Mouse (Mus musculus) forebrain, embryonic 13.5 days (tissue): ENCODE measurements around the gene Ndufaf4. TPM values are rescaled to one million over a fixed set of nuclear protein-coding genes. Genes with fewer than 3 reads are reported as not detected.
"Not testable (repeated sequence)": the region's sequence is repeated elsewhere in the genome, so short reads cannot be mapped to it uniquely, and the experiment has no call there.

Experiments used
- ATAC-seq: fragments of 200-750 bp; cut with Nextera tagmentation; 2 replicates; pipeline ENCODE4 v1.8.0; 2017
- H3K27ac ChIP-seq: fragments of 300-500 bp; sonication (generic); 2 replicates; pipeline ENCODE4 v1.5.1; 2015; ENCODE audit warnings: inconsistent platforms, mild to moderate bottlenecking, moderate library complexity
- H3K27me3 ChIP-seq: fragments of 300-500 bp; sonication (generic); 2 replicates; pipeline ENCODE4 v1.6.1; 2015; ENCODE audit warnings: mild to moderate bottlenecking, inconsistent platforms
- H3K36me3 ChIP-seq: fragments of 300-500 bp; sonication (generic); 2 replicates; pipeline ENCODE4 v1.6.1; 2015; ENCODE audit warnings: mild to moderate bottlenecking, inconsistent platforms; ENCODE audit not compliant: poor library complexity, severe bottlenecking
- H3K4me1 ChIP-seq: fragments of 300-500 bp; sonication (generic); 2 replicates; pipeline ENCODE4 v1.6.1; 2015; ENCODE audit warnings: inconsistent platforms
- H3K4me2 ChIP-seq: fragments of 300-500 bp; sonication (generic); 2 replicates; pipeline ENCODE4 v1.6.1; 2015; ENCODE audit warnings: inconsistent platforms, mild to moderate bottlenecking, moderate library complexity
- H3K4me3 ChIP-seq: fragments of 300-500 bp; sonication (generic); 2 replicates; pipeline ENCODE4 v1.5.1; 2015; ENCODE audit warnings: mild to moderate bottlenecking, inconsistent platforms
- H3K9ac ChIP-seq: fragments of 300-500 bp; sonication (generic); 2 replicates; pipeline ENCODE4 v1.6.1; 2015; ENCODE audit warnings: mild to moderate bottlenecking, inconsistent platforms
- H3K9me3 ChIP-seq: fragments of 300-500 bp; sonication (generic); replicated peaks from 2 replicates; pipeline ENCODE4 v1.6.1; 2016; ENCODE audit warnings: inconsistent platforms
- WGBS: fragments of 180-500 bp; shearing (Covaris S2); methylation state at CpG from one replicate; pipeline ENCODE4 v1.1.7; 2015; 5-methylcytosine and 5-hydroxymethylcytosine counted together
- polyA plus RNA-seq: library from polyadenylated mRNA; unstranded; fragments of >200 nt; fragmentation: Nextera tagmentation; extraction: Ambion mirVana; gene quantifications from 2 replicates; pipeline ENCODE4 v1.2.1, GENCODE M21; 2015

The Ndufaf4 gene
- 58.2 and 62.4 TPM in 2 replicates for polyA plus RNA-seq

GRCm38 (mm10) chr4:24897851-24898515 lies at the start of gene Ndufaf4:
Gene Ndufaf4, plus strand, starts transcription at chr4:24898083.
- H3K4me2 ChIP-seq: peak within 1 kb of the TSS; percentile 72
- peak within 1 kb of the TSS; percentile 68 for H3K4me3 ChIP-seq
- H3K9me3 ChIP-seq: no peaks in the 10 kb centered on the region
- H3K36me3 ChIP-seq: peaks cover 18% of the 10 kb centered on the region
- WGBS: under 1% methylated on average over 58 of the region's 58 CpGs
- H3K27me3 ChIP-seq: no peaks in the 10 kb centered on the region
- peaks cover 11% of the 10 kb centered on the region for H3K4me1 ChIP-seq
- peak; percentile 98 for ATAC-seq
- peak within 1 kb of the TSS; percentile 76 for H3K9ac ChIP-seq
- peak within 1 kb of the TSS; percentile 2; the same call in 1 of the 2 replicates for H3K27ac ChIP-seq

DNA sequence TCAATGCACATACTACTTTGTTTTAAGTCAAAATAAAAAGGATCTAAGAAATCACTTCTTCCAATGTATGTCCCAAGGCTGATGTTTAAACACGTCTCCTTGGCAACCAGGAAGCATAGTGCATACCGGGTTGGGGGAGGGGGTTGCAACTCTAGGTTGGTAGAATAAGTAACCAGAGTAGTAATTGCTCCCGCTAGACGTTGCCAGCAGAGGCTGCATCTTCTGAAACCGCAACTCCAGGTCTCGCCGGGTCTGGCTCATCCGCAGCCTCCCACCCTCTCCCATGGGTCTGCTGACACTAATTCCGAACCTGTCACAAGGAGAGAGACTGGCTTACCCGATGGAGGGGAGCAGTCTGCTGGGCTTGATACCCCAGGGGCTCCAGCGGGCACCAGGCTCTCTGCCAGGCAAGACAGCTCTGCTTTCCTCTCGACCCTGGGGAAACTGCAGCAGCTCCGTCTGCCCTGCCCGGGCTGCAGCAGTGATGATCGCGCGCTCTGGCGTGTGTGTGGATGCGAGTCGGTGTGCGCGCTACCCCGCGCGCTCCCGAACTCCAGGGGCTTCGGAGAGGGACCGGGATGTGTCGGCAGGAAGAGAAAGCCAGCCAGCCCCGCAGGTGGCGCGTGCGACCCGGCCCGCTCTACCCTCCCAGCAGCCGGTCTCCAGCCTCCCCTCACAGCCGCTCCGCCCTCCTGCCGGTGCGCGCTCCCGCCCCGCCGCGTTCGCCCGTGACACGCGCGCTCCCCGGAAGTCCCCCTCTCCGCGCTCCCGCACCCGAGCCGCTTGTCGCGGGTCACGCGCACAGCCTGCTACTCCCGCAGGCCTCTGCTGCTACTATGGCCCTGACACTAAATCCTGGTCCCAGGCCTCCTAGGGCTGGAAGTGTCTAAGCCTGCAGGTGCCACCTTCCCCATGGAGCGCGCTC lies 47.2 kb upstream of the Ndufaf4 start, which contains the start of gene Klhl32:
Gene Klhl32 (minus strand): TSS at position 724 of the 925 bp plus-strand sequence.
- ATAC-seq: peak; percentile 96
- H3K4me2 ChIP-seq: peak within 1 kb of the TSS; percentile 75
- WGBS: under 1% methylated on average over 57 of the region's 63 CpGs

GRCm38 (mm10) chr4:24865691-24866090 lies 32.2 kb upstream of the Ndufaf4 start:
- Histone ChIP-seq H3K27ac (no peak overlapping the region), H3K36me3 (no peaks in the 10 kb centered on the region), H3K9me3 (no peaks in the 10 kb centered on the region), H3K27me3 (no peaks in the 10 kb centered on the region), H3K4me1 (no peaks in the 10 kb centered on the region), H3K9ac (no peak overlapping the region), H3K4me2 (no peak overlapping the region), H3K4me3 (no peak overlapping the region)
- 51% methylated on average over 6 of the region's 6 CpGs for WGBS
- ATAC-seq: no peak

More for the DNA sequence above, 47.2 kb upstream of the Ndufaf4 start, which contains the start of gene Klhl32:
- Histone ChIP-seq H3K9me3 (no peaks in the 10 kb centered on the region), H3K27ac (peak within 1 kb of the TSS; percentile 94), H3K9ac (peak within 1 kb of the TSS; percentile 76), H3K4me3 (peak within 1 kb of the TSS; percentile 75), H3K4me1 (peaks cover 28% of the 10 kb centered on the region), H3K36me3 (no peaks in the 10 kb centered on the region), H3K27me3 (no peaks in the 10 kb centered on the region)

- H3K9me3 ChIP-seq: no peaks in the 10 kb centered on the region
- H3K27ac ChIP-seq: no peak overlapping the region
- H3K4me1 ChIP-seq: no peaks in the 10 kb centered on the region
- H3K36me3 ChIP-seq: no peaks in the 10 kb centered on the region
- WGBS: 80% methylated on average over 4 of the region's 4 CpGs
- H3K27me3 ChIP-seq: no peaks in the 10 kb centered on the region
- H3K4me2 ChIP-seq: no peak overlapping the region
- H3K9ac ChIP-seq: no peak overlapping the region
- no peak for ATAC-seq
- no peak overlapping the region for H3K4me3 ChIP-seq
Observed at GRCm38 (mm10) chr4:24869230-24869629, 28.7 kb upstream of the Ndufaf4 start.

DNA sequence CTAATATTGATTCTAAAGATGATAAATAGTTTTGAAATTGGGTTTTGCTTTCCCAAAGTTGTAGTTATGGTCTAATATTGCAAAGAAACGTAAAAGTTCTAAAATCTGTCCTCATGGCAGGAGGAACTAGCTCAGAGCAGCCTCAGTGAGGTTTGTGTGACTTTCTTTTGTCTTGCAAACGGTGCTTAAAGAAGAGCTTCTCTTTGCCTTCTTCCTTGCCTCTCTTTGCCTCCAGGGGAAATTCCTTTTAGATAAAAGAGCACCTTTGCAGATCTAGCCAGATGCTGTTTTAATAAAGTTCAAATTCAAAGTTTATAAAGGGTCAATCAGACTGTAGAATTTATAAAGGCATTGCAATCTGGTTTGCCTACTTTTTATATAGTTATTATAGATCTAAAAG lies 8.5 kb upstream of the Ndufaf4 start:
- not testable (repeated sequence) for H3K9me3 ChIP-seq, H3K27me3 ChIP-seq, H3K9ac ChIP-seq, H3K4me1 ChIP-seq, ATAC-seq, H3K4me2 ChIP-seq, H3K4me3 ChIP-seq, H3K36me3 ChIP-seq, H3K27ac ChIP-seq
- WGBS: 38% methylated on average over 2 of the region's 2 CpGs

GRCm38 (mm10) chr4:24892293-24892692 lies 5.6 kb upstream of the Ndufaf4 start:
- H3K27me3 ChIP-seq, ATAC-seq, H3K4me1 ChIP-seq, H3K36me3 ChIP-seq, H3K4me2 ChIP-seq, H3K9ac ChIP-seq, H3K9me3 ChIP-seq, H3K4me3 ChIP-seq, H3K27ac ChIP-seq: not testable (repeated sequence)
- WGBS: 57% methylated on average over 2 of the region's 2 CpGs

DNA sequence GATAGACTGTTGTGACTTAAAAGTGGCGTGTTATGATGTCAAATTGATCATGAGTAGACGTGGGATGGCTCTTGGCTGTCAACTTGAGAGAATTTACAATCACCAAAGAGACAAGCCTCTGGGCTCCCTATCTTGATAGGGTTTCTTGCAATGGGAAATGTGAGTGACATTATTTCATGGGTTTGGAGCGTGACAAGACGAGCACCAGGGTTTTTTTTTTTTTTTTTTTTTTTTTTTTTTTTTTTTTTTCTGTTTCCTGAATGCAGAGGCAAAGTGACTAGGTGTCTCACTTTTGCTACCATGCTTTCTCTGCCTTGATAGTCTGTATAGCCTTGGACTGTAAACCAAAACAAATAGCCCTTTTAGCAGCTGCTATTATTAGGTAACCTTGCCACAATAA lies 3.3 kb upstream of the Ndufaf4 start:
- H3K4me3 ChIP-seq: no peak overlapping the region
- no peaks in the 10 kb centered on the region for H3K36me3 ChIP-seq
- H3K9me3 ChIP-seq: peaks cover 6% of the 10 kb centered on the region
- no peaks in the 10 kb centered on the region for H3K27me3 ChIP-seq
- no peak overlapping the region for H3K9ac ChIP-seq
- no peak overlapping the region for H3K27ac ChIP-seq
- ATAC-seq: no peak
- 83% methylated on average over 4 of the region's 4 CpGs for WGBS
- peaks cover 11% of the 10 kb centered on the region for H3K4me1 ChIP-seq
- H3K4me2 ChIP-seq: no peak overlapping the region

- Histone ChIP-seq H3K27me3 (no peaks in the 10 kb centered on the region), H3K9ac (no peak overlapping the region), H3K27ac (no peak overlapping the region), H3K4me2 (peak overlapping the region; percentile 72; the same call in 1 of the 2 replicates), H3K9me3 (no peaks in the 10 kb centered on the region), H3K4me3 (no peak overlapping the region), H3K36me3 (peaks cover 14% of the 10 kb centered on the region), H3K4me1 (peaks cover 11% of the 10 kb centered on the region)
- WGBS: 3% methylated on average over 1 of the region's 1 CpGs
- no peak for ATAC-seq
Observed at GRCm38 (mm10) chr4:24896829-24897228, 1.1 kb upstream of the Ndufaf4 start.

DNA sequence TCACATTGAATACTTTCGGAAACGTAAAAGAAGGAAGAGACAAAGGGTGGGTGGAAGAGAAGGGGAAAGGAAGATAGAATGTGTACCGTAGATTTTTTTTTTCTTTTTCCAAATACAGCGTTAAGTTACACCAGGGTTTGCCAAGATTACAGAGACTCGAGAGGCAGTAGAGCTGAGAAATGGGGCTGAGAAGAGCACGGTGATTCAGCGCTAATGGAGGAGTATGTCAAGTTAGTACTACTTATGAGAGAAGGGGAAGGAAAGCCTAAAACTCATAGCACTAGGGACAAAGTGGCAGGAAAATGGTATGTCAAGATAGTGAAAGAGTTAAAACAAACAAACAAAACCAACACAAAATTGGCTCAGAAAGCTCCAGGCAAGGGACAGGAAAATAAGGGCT lies 532 bp upstream of the Ndufaf4 start:
- WGBS: 20% methylated on average over 7 of the region's 7 CpGs
- peak overlapping the region; percentile 72 for H3K4me2 ChIP-seq
- no peak overlapping the region for H3K27ac ChIP-seq
- peak overlapping the region; percentile 68 for H3K4me3 ChIP-seq
- peaks cover 17% of the 10 kb centered on the region for H3K36me3 ChIP-seq
- peak; percentile 45 for ATAC-seq
- peaks cover 11% of the 10 kb centered on the region for H3K4me1 ChIP-seq
- no peaks in the 10 kb centered on the region for H3K27me3 ChIP-seq
- H3K9ac ChIP-seq: peak overlapping the region; percentile 76
- H3K9me3 ChIP-seq: no peaks in the 10 kb centered on the region

DNA sequence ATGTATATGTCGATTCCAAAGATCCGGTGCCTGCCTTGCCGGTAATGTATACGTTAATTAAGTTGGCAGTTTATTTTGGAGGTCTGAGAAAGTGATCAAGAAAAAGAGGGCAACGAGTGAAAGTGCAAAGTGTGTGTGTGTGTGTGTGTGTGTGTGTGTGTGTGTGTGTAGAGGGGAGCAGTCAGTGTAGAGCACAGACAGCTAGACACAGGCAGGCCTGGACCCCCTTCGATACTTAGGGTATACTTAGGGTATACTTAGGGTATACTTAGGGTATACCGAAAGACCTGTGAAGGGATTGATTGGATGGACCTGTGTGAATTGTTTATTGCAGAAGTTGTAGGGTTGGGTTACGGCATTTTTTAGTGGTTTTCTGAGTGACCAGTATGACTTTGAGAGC lies 753 bp downstream of the Ndufaf4 start:
- Histone ChIP-seq H3K4me3 (peak overlapping the region; percentile 68), H3K9me3 (no peaks in the 10 kb centered on the region), H3K27me3 (no peaks in the 10 kb centered on the region), H3K36me3 (peaks cover 25% of the 10 kb centered on the region), H3K4me1 (peaks cover 11% of the 10 kb centered on the region), H3K27ac (no peak overlapping the region), H3K4me2 (peak overlapping the region; percentile 72), H3K9ac (peak overlapping the region; percentile 76)
- ATAC-seq: peak; percentile 13; the same call in 1 of the 2 replicates
- 26% methylated on average over 8 of the region's 8 CpGs for WGBS

DNA sequence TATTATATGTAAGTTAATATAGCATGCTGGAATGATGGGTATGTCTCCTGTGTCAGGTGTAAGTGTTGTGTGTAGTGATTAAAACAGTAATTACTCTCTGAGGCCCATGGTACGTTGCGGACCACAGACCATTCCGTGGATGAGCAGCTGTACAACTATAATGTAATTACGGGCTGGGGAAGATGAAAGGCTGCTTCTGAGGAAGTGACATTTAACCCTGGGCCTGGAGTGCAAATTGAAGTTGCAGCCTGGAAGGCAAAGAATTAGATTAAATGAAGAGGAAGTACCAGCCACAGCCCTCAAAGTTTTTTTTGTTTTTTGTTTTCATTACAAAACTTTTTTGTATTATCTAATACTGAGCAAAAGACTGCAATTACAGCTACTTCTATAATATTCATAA lies 1.3 kb downstream of the Ndufaf4 start:
- H3K27ac ChIP-seq: no peak overlapping the region
- WGBS: 42% methylated on average over 4 of the region's 4 CpGs
- H3K27me3 ChIP-seq: no peaks in the 10 kb centered on the region
- H3K4me1 ChIP-seq: peaks cover 11% of the 10 kb centered on the region
- H3K9ac ChIP-seq: peak overlapping the region; percentile 76; the same call in 1 of the 2 replicates
- peaks cover 26% of the 10 kb centered on the region for H3K36me3 ChIP-seq
- peak overlapping the region; percentile 68 for H3K4me3 ChIP-seq
- H3K9me3 ChIP-seq: no peaks in the 10 kb centered on the region
- ATAC-seq: no peak
- peak overlapping the region; percentile 72 for H3K4me2 ChIP-seq

DNA sequence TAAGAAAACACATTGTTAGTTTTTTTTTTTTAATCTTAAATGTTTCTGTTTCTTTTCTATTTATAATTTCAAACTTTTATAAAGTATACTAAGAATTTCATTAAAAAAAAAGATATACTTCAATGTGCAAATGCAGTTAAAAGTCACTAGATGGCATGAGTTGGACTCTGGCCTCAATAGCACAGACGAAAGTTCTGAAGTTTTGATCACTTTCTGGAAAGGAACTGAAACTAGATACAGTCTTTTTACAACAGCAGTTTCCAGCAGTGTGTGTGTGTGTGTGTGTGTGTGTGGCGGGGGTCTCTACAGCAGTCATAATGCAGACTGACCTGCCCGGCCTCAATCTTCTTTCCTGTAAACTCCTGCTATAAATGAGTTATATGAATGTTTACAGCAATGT lies 9.9 kb downstream of the Ndufaf4 start:
- H3K36me3 ChIP-seq: peaks cover 9% of the 10 kb centered on the region
- H3K4me2 ChIP-seq: no peak overlapping the region
- no peaks in the 10 kb centered on the region for H3K4me1 ChIP-seq
- no peak for ATAC-seq
- no peak overlapping the region for H3K9ac ChIP-seq
- 76% methylated on average over 3 of the region's 3 CpGs for WGBS
- no peaks in the 10 kb centered on the region for H3K9me3 ChIP-seq
- no peak overlapping the region for H3K27ac ChIP-seq
- H3K4me3 ChIP-seq: no peak overlapping the region
- H3K27me3 ChIP-seq: no peaks in the 10 kb centered on the region
